Mouse (Mus musculus): ENCODE data around the gene Papss1. TPM values are rescaled to one million over a fixed set of nuclear protein-coding genes. Genes with fewer than 3 reads are reported as not detected.

Gene Papss1
- total RNA-seq, 4 experiments from 2014 or later: 67.0 to 71.6 (median 70.9) TPM

GRCm38 (mm10) chr3:131630407-131631317 lies 66.1 kb downstream of the Papss1 start:
- DNase-seq (ENCODE audit: low spot score in 2 of 2): no peak

- no peak for DNase-seq (ENCODE audit: low spot score in 2 of 2)
Measured at GRCm38 (mm10) chr3:131631318-131631870, 66.8 kb downstream of the Papss1 start.

GRCm38 (mm10) chr3:131634091-131634490 lies 69.5 kb downstream of the Papss1 start:
- DNase-seq (ENCODE audit: low spot score in 2 of 2): no peak

GRCm38 (mm10) chr3:131636126-131636525 lies 71.6 kb downstream of the Papss1 start:
- DNase-seq (ENCODE audit: low spot score in 2 of 2): no peak

GRCm38 (mm10) chr3:131637008-131637407 lies 72.4 kb downstream of the Papss1 start:
- DNase-seq (ENCODE audit: low spot score in 2 of 2): no peak

- no peak for DNase-seq (ENCODE audit: low spot score in 2 of 2)
Measured at GRCm38 (mm10) chr3:131637664-131638063, 73.1 kb downstream of the Papss1 start.

- no peak for DNase-seq (ENCODE audit: low spot score in 2 of 2)
Measured at GRCm38 (mm10) chr3:131638216-131638615, 73.6 kb downstream of the Papss1 start.

GRCm38 (mm10) chr3:131642681-131643292 lies 78.2 kb downstream of the Papss1 start:
- no peak for DNase-seq (ENCODE audit: low spot score in 2 of 2)

GRCm38 (mm10) chr3:131645203-131645602 lies 80.6 kb downstream of the Papss1 start:
- no peak for DNase-seq (ENCODE audit: low spot score in 2 of 2)

GRCm38 (mm10) chr3:131654366-131654765 lies 89.8 kb downstream of the Papss1 start:
- DNase-seq (ENCODE audit: low spot score in 2 of 2): no peak

- DNase-seq (ENCODE audit: low spot score in 2 of 2): no peak
Measured at GRCm38 (mm10) chr3:131656032-131656431, 91.5 kb downstream of the Papss1 start.

GRCm38 (mm10) chr3:131660126-131660525 lies 95.6 kb downstream of the Papss1 start:
- DNase-seq (ENCODE audit: low spot score in 2 of 2): no peak

GRCm38 (mm10) chr3:131660629-131661028 lies 96.1 kb downstream of the Papss1 start:
- no peak for DNase-seq (ENCODE audit: low spot score in 2 of 2)

- no peak for DNase-seq (ENCODE audit: low spot score in 2 of 2)
Measured at GRCm38 (mm10) chr3:131662589-131663148, 98.1 kb downstream of the Papss1 start.

- DNase-seq (ENCODE audit: low spot score in 2 of 2): no peak
Measured at GRCm38 (mm10) chr3:131669910-131670309, 105.3 kb downstream of the Papss1 start.

- DNase-seq (ENCODE audit: low spot score in 2 of 2): peak; percentile 22 to 27
Measured at GRCm38 (mm10) chr3:131686106-131686505, 121.5 kb downstream of the Papss1 start.

GRCm38 (mm10) chr3:131689949-131690348 lies 125.4 kb downstream of the Papss1 start:
- DNase-seq (ENCODE audit: low spot score in 2 of 2): no peak

- no peak for DNase-seq (ENCODE audit: low spot score in 2 of 2)
Measured at GRCm38 (mm10) chr3:131690543-131690942, 126.0 kb downstream of the Papss1 start.

GRCm38 (mm10) chr3:131691202-131691601 lies 126.6 kb downstream of the Papss1 start:
- DNase-seq (ENCODE audit: low spot score in 2 of 2): no peak
